Mouse (Mus musculus) hindbrain, postnatal 0 days (tissue): Measurements from ENCODE around the gene Olfr1095. TPM values are rescaled to one million over a fixed set of nuclear protein-coding genes. Genes with fewer than 3 reads are reported as not detected.
A peak's percentile ranks its signal among the peaks of the same experiment; 100 is the strongest.

ENCODE experiments used
- ATAC-seq: fragments of 200-750 bp; cut with Nextera tagmentation; 2 replicates; pipeline ENCODE4 v1.8.0; 2017; ENCODE audit warnings: mild to moderate bottlenecking, moderate TSS enrichment, moderate library complexity
- DNase-seq: peaks from one replicate; pipeline ENCODE4 v3.0.0-alpha.2; 2015; ENCODE audit warnings: low spot score
- H3K27ac ChIP-seq: fragments of 300-500 bp; sonication (generic); 2 replicates; pipeline ENCODE4 v1.5.1; 2014; ENCODE audit warnings: mild to moderate bottlenecking
- H3K27me3 ChIP-seq: fragments of 300-500 bp; sonication (generic); 2 replicates; pipeline ENCODE4 v1.6.1; 2014; ENCODE audit warnings: low read length, mixed read lengths; ENCODE audit not compliant: insufficient read depth
- H3K36me3 ChIP-seq: fragments of 300-500 bp; sonication (generic); 2 replicates; pipeline ENCODE4 v1.6.1; 2014; ENCODE audit warnings: low read length, mixed read lengths; ENCODE audit not compliant: insufficient read depth
- H3K4me1 ChIP-seq: fragments of 300-500 bp; sonication (generic); 2 replicates; pipeline ENCODE4 v1.6.1; 2014; ENCODE audit warnings: antibody characterized with exemption, low read length, mixed read lengths; ENCODE audit not compliant: insufficient read depth
- H3K4me2 ChIP-seq: fragments of 300-500 bp; sonication (generic); 2 replicates; pipeline ENCODE4 v1.6.1; 2014; ENCODE audit warnings: low read depth, mild to moderate bottlenecking, low read length, moderate library complexity, mixed read lengths
- H3K4me3 ChIP-seq: fragments of 300-500 bp; sonication (generic); 2 replicates; pipeline ENCODE4 v1.5.1; 2014; ENCODE audit warnings: low read length
- H3K9ac ChIP-seq: fragments of 300-500 bp; sonication (generic); replicated peaks from 2 replicates; pipeline ENCODE4 v1.6.1; 2014; ENCODE audit warnings: mild to moderate bottlenecking, low read length, moderate library complexity, mixed read lengths
- H3K9me3 ChIP-seq: fragments of 300-500 bp; sonication (generic); 2 replicates; pipeline ENCODE4 v1.6.1; 2016; ENCODE audit warnings: low read length, mixed read lengths
- CTCF ChIP-seq: IDR thresholded peaks from 2 replicates; pipeline ENCODE4 v1.5.1; 2016; ENCODE audit warnings: antibody characterized with exemption, control low read depth, low read depth
- WGBS: fragments of 180-500 bp; shearing (Covaris S2); extraction: QIAGEN DNeasy Blood & Tissue Kit; methylation state at CpG from one replicate; pipeline ENCODE4 v1.1.7; 2014; 5-methylcytosine and 5-hydroxymethylcytosine counted together
- polyA plus RNA-seq: library from polyadenylated mRNA; unstranded; fragments of >200 nt; fragmentation: Nextera tagmentation; extraction: Ambion mirVana; gene quantifications from 2 replicates; pipeline ENCODE4 v1.2.1, GENCODE M21; 2015
- total RNA-seq: library from RNA; depleted of rRNA; stranded (reverse); fragments of >200 nt; gene quantifications from 2 replicates; pipeline ENCODE4 v1.2.3, GENCODE M21; 2014; rRNA removed

The Olfr1095 gene
- total RNA-seq (not detected in 2 replicates), polyA plus RNA-seq (not detected in 2 replicates)

GRCm38 (mm10) chr2:86851596-86851995 lies at the start of gene Olfr1095:
Olfr1095 (minus strand) TSS chr2:86851696.
- no peak for ATAC-seq
- TF ChIP-seq CTCF: no peak
- WGBS: 90% methylated on average over 3 of the region's 3 CpGs

GRCm38 (mm10) chr2:86892116-86892515 lies 40.6 kb upstream of the Olfr1095 start, which contains the start of gene Olfr1097:
Olfr1097 (minus strand) TSS chr2:86892216.
- Histone ChIP-seq H3K9ac (no peak within 1 kb of the TSS), H3K4me3 (no peak within 1 kb of the TSS), H3K27ac (no peak within 1 kb of the TSS), H3K4me1 (no peaks in the 10 kb centered on the region), H3K27me3 (no peaks in the 10 kb centered on the region), H3K9me3 (no peaks in the 10 kb centered on the region), H3K4me2 (no peak within 1 kb of the TSS), H3K36me3 (no peaks in the 10 kb centered on the region)
- no peak for TF ChIP-seq CTCF
- ATAC-seq (no peak), DNase-seq (no peak)
- WGBS: 90% methylated on average over 1 of the region's 1 CpGs

More at GRCm38 (mm10) chr2:86851596-86851995, at the start of gene Olfr1095:
- Histone ChIP-seq H3K9ac (no peak within 1 kb of the TSS), H3K4me2 (no peak within 1 kb of the TSS), H3K4me1 (no peaks in the 10 kb centered on the region), H3K27ac (no peak within 1 kb of the TSS), H3K4me3 (no peak within 1 kb of the TSS), H3K27me3 (no peaks in the 10 kb centered on the region), H3K9me3 (no peaks in the 10 kb centered on the region), H3K36me3 (no peaks in the 10 kb centered on the region)
- no peak for DNase-seq

GRCm38 (mm10) chr2:86874702-86875101 lies 23.2 kb upstream of the Olfr1095 start, which contains the start of gene Gm13723:
Gm13723 (minus strand) TSS chr2:86874802.
- DNase-seq: peak; percentile 12
- Histone ChIP-seq H3K27me3 (no peaks in the 10 kb centered on the region), H3K36me3 (no peaks in the 10 kb centered on the region), H3K4me3 (no peak within 1 kb of the TSS), H3K9me3 (no peaks in the 10 kb centered on the region), H3K4me2 (no peak within 1 kb of the TSS), H3K27ac (no peak within 1 kb of the TSS), H3K9ac (no peak within 1 kb of the TSS), H3K4me1 (no peaks in the 10 kb centered on the region)
- WGBS: 45% methylated on average over 1 of the region's 1 CpGs
- TF ChIP-seq CTCF: no peak
- ATAC-seq: no peak

- H3K36me3 ChIP-seq: no peaks in the 10 kb centered on the region
- no peaks in the 10 kb centered on the region for H3K27me3 ChIP-seq
- ATAC-seq: no peak
- no peak within 1 kb of the TSS for H3K27ac ChIP-seq
- no peak for DNase-seq
- no peaks in the 10 kb centered on the region for H3K9me3 ChIP-seq
- no peak within 1 kb of the TSS for H3K4me2 ChIP-seq
- H3K9ac ChIP-seq: no peak within 1 kb of the TSS
- H3K4me3 ChIP-seq: no peak within 1 kb of the TSS
- TF ChIP-seq CTCF: no peak
- no peaks in the 10 kb centered on the region for H3K4me1 ChIP-seq
These were observed 27.1 kb downstream of the Olfr1095 start, which contains the start of gene Olfr1094 for GRCm38 (mm10) chr2:86824363-86824762. Olfr1094 (plus strand) TSS chr2:86824663.

GRCm38 (mm10) chr2:86809918-86810317 lies 41.6 kb downstream of the Olfr1095 start, which contains the start of gene Olfr141:
Olfr141 (minus strand) TSS chr2:86810018.
- H3K4me1 ChIP-seq: no peaks in the 10 kb centered on the region
- H3K9me3 ChIP-seq: no peaks in the 10 kb centered on the region
- DNase-seq: no peak
- no peak for TF ChIP-seq CTCF
- H3K36me3 ChIP-seq: no peaks in the 10 kb centered on the region
- no peak within 1 kb of the TSS for H3K4me3 ChIP-seq
- no peak within 1 kb of the TSS for H3K27ac ChIP-seq
- H3K4me2 ChIP-seq: no peak within 1 kb of the TSS
- no peaks in the 10 kb centered on the region for H3K27me3 ChIP-seq
- ATAC-seq: no peak
- H3K9ac ChIP-seq: no peak within 1 kb of the TSS

Other genes starting within 250 kb of the Olfr1095 start
- not detected in 2 replicates for gene Olfr1084, start 212.0 kb downstream of the Olfr1095 start, total RNA-seq
- gene Olfr1084, start 212.0 kb downstream of the Olfr1095 start, polyA plus RNA-seq: not detected in 2 replicates
- not detected in 2 replicates for gene Olfr1085, start 189.7 kb downstream of the Olfr1095 start, total RNA-seq
- not detected in 2 replicates for gene Olfr1085, start 189.7 kb downstream of the Olfr1095 start, polyA plus RNA-seq
- gene Olfr1086, start 171.6 kb downstream of the Olfr1095 start, total RNA-seq: not detected in 2 replicates
- gene Olfr1086, start 171.6 kb downstream of the Olfr1095 start, polyA plus RNA-seq: not detected in 2 replicates
- gene Olfr1087, start 153.3 kb downstream of the Olfr1095 start, total RNA-seq: not detected in 2 replicates
- gene Olfr1087, start 153.3 kb downstream of the Olfr1095 start, polyA plus RNA-seq: not detected in 2 replicates
- not detected in 2 replicates for gene Olfr1089, start 118.0 kb downstream of the Olfr1095 start, total RNA-seq
- gene Olfr1089, start 118.0 kb downstream of the Olfr1095 start, polyA plus RNA-seq: not detected in 2 replicates
- gene Olfr1090, start 92.7 kb downstream of the Olfr1095 start, total RNA-seq: not detected in 2 replicates
- gene Olfr1090, start 92.7 kb downstream of the Olfr1095 start, polyA plus RNA-seq: not detected in 2 replicates
- gene Olfr1093, start 69.2 kb downstream of the Olfr1095 start, total RNA-seq: not detected in 2 replicates
- not detected in 2 replicates for gene Olfr1093, start 69.2 kb downstream of the Olfr1095 start, polyA plus RNA-seq
- not detected in 2 replicates for gene Olfr141, start 41.7 kb downstream of the Olfr1095 start, total RNA-seq
- gene Olfr141, start 41.7 kb downstream of the Olfr1095 start, polyA plus RNA-seq: not detected in 2 replicates
- not detected in 2 replicates for gene Olfr1094, start 27.0 kb downstream of the Olfr1095 start, total RNA-seq
- gene Olfr1094, start 27.0 kb downstream of the Olfr1095 start, polyA plus RNA-seq: not detected in 2 replicates
- gene Gm13723, start 23.1 kb upstream of the Olfr1095 start, total RNA-seq: not detected in 2 replicates
- not detected in 2 replicates for gene Gm13723, start 23.1 kb upstream of the Olfr1095 start, polyA plus RNA-seq
- gene Olfr1097, start 40.5 kb upstream of the Olfr1095 start, total RNA-seq: not detected in 2 replicates
- not detected in 2 replicates for gene Olfr1097, start 40.5 kb upstream of the Olfr1095 start, polyA plus RNA-seq
- not detected in 2 replicates for gene Olfr1098, start 72.8 kb upstream of the Olfr1095 start, total RNA-seq
- not detected in 2 replicates for gene Olfr1098, start 72.8 kb upstream of the Olfr1095 start, polyA plus RNA-seq
- not detected in 2 replicates for gene Olfr1099, start 109.0 kb upstream of the Olfr1095 start, total RNA-seq
- gene Olfr1099, start 109.0 kb upstream of the Olfr1095 start, polyA plus RNA-seq: not detected in 2 replicates
- gene Olfr1100, start 128.3 kb upstream of the Olfr1095 start, total RNA-seq: not detected in 2 replicates
- gene Olfr1100, start 128.3 kb upstream of the Olfr1095 start, polyA plus RNA-seq: not detected in 2 replicates
- not detected in 2 replicates for gene Olfr1101, start 139.5 kb upstream of the Olfr1095 start, total RNA-seq
- not detected in 2 replicates for gene Olfr1101, start 139.5 kb upstream of the Olfr1095 start, polyA plus RNA-seq
- not detected in 2 replicates for gene Olfr1102, start 146.7 kb upstream of the Olfr1095 start, total RNA-seq
- gene Olfr1102, start 146.7 kb upstream of the Olfr1095 start, polyA plus RNA-seq: not detected in 2 replicates
- gene Olfr1104, start 175.4 kb upstream of the Olfr1095 start, total RNA-seq: not detected in 2 replicates
- gene Olfr1104, start 175.4 kb upstream of the Olfr1095 start, polyA plus RNA-seq: not detected in 2 replicates
- gene Olfr1105, start 184.8 kb upstream of the Olfr1095 start, total RNA-seq: not detected in 2 replicates
- gene Olfr1105, start 184.8 kb upstream of the Olfr1095 start, polyA plus RNA-seq: not detected in 2 replicates
- gene Olfr1106, start 200.6 kb upstream of the Olfr1095 start, total RNA-seq: not detected in 2 replicates
- not detected in 2 replicates for gene Olfr1106, start 200.6 kb upstream of the Olfr1095 start, polyA plus RNA-seq
- not detected in 2 replicates for gene Olfr1107, start 224.1 kb upstream of the Olfr1095 start, total RNA-seq
- gene Olfr1107, start 224.1 kb upstream of the Olfr1095 start, polyA plus RNA-seq: not detected in 2 replicates
- gene Olfr1109, start 244.3 kb upstream of the Olfr1095 start, total RNA-seq: not detected in 2 replicates
- gene Olfr1109, start 244.3 kb upstream of the Olfr1095 start, polyA plus RNA-seq: not detected in 2 replicates